Mouse (Mus musculus): Measurements from ENCODE around the gene Nxpe3. TPM values are rescaled to one million over a fixed set of nuclear protein-coding genes. Genes with fewer than 3 reads are reported as not detected.
A peak's percentile ranks its signal among the peaks of the same experiment; 100 is the strongest.
"Not testable (repeated sequence)": the region's sequence is repeated elsewhere in the genome, so short reads cannot be mapped to it uniquely, and the experiment has no call there.

Gene Nxpe3
- total RNA-seq, 1 experiment from 2014 or later: 2.0 TPM

- no peak for DNase-seq
These were observed 4.5 kb downstream of the Nxpe3 start for GRCm38 (mm10) chr16:55890346-55891136.

GRCm38 (mm10) chr16:55889451-55889850 is 5.6 kb downstream of the Nxpe3 start:
- no peak for DNase-seq

- DNase-seq: no peak
These were observed 6.5 kb downstream of the Nxpe3 start for GRCm38 (mm10) chr16:55888584-55888960.

GRCm38 (mm10) chr16:55887814-55888583 is 7.1 kb downstream of the Nxpe3 start:
- DNase-seq: no peak

GRCm38 (mm10) chr16:55884246-55884645 is 10.8 kb downstream of the Nxpe3 start:
- DNase-seq: no peak

- DNase-seq: no peak
These were observed 19.1 kb downstream of the Nxpe3 start for GRCm38 (mm10) chr16:55876025-55876424.

GRCm38 (mm10) chr16:55863832-55864231 is 31.3 kb downstream of the Nxpe3 start:
- DNase-seq: no peak

GRCm38 (mm10) chr16:55863149-55863815 is 31.8 kb downstream of the Nxpe3 start:
- DNase-seq: peak; percentile 68

GRCm38 (mm10) chr16:55861104-55861503 is 34.0 kb downstream of the Nxpe3 start:
- DNase-seq: no peak

GRCm38 (mm10) chr16:55859421-55859820 is 35.7 kb downstream of the Nxpe3 start:
- DNase-seq: not testable (repeated sequence)

GRCm38 (mm10) chr16:55858465-55858864 is 36.6 kb downstream of the Nxpe3 start:
- peak; percentile 73 for DNase-seq

GRCm38 (mm10) chr16:55852943-55853727 is 42.0 kb downstream of the Nxpe3 start:
- peak; percentile 77 for DNase-seq

GRCm38 (mm10) chr16:55852515-55852914 is 42.6 kb downstream of the Nxpe3 start:
- DNase-seq: no peak

GRCm38 (mm10) chr16:55850485-55850884 is 44.6 kb downstream of the Nxpe3 start:
- no peak for DNase-seq

- no peak for DNase-seq
These were observed 47.4 kb downstream of the Nxpe3 start for GRCm38 (mm10) chr16:55847679-55848078.

- DNase-seq: no peak
These were observed 50.2 kb downstream of the Nxpe3 start for GRCm38 (mm10) chr16:55844847-55845246.

GRCm38 (mm10) chr16:55843919-55844318 is 51.2 kb downstream of the Nxpe3 start:
- no peak for DNase-seq

- DNase-seq: no peak
These were observed 52.0 kb downstream of the Nxpe3 start for GRCm38 (mm10) chr16:55843134-55843533.

GRCm38 (mm10) chr16:55841506-55841905 is 53.6 kb downstream of the Nxpe3 start:
- no peak for DNase-seq

GRCm38 (mm10) chr16:55838510-55839474 is 56.3 kb downstream of the Nxpe3 start, which contains the start of gene Nfkbiz:
TSS of gene Nfkbiz (minus strand) at chr16:55838899.
- DNase-seq: peak; percentile 89

GRCm38 (mm10) chr16:55838129-55838509 is 57.0 kb downstream of the Nxpe3 start:
- no peak for DNase-seq
